Mouse (Mus musculus) forebrain, embryonic 14.5 days (tissue): ENCODE results near the gene Stac. TPM values are rescaled to one million over a fixed set of nuclear protein-coding genes. Genes with fewer than 3 reads are reported as not detected.

Source experiments
- ATAC-seq: fragments of 200-750 bp; cut with Nextera tagmentation; 2 replicates; pipeline ENCODE4 v1.8.0; 2017; ENCODE audit warnings: mild to moderate bottlenecking, moderate library complexity
- DNase-seq: peaks from one replicate; pipeline ENCODE4 v3.0.0-alpha.2; 2015; ENCODE audit warnings: low spot score
- H3K27ac ChIP-seq: fragments of 300-500 bp; sonication (generic); 2 replicates; pipeline ENCODE4 v1.5.1; 2014; ENCODE audit warnings: low read depth, mild to moderate bottlenecking, control low read depth, low read length, moderate library complexity
- H3K27me3 ChIP-seq: fragments of 300-500 bp; sonication (generic); replicated peaks from 2 replicates; pipeline ENCODE4 v1.6.1; 2014; ENCODE audit warnings: low read length, control low read depth, mixed read lengths; ENCODE audit not compliant: control insufficient read depth, insufficient read depth
- H3K36me3 ChIP-seq: fragments of 300-500 bp; sonication (generic); 2 replicates; pipeline ENCODE4 v1.6.1; 2014; ENCODE audit warnings: low read length, control low read depth; ENCODE audit not compliant: control insufficient read depth, insufficient read depth
- H3K4me1 ChIP-seq: fragments of 300-500 bp; sonication (generic); 2 replicates; pipeline ENCODE4 v1.6.1; 2014; ENCODE audit warnings: antibody characterized with exemption, low read length, control low read depth; ENCODE audit not compliant: control insufficient read depth, insufficient read depth
- H3K4me2 ChIP-seq: fragments of 300-500 bp; sonication (generic); 2 replicates; pipeline ENCODE4 v1.6.1; 2014; ENCODE audit warnings: mild to moderate bottlenecking, control low read depth, low read length
- H3K4me3 ChIP-seq: fragments of 300-500 bp; sonication (generic); 2 replicates; pipeline ENCODE4 v1.5.1; 2014; ENCODE audit warnings: low read depth, low read length, control low read depth
- H3K9ac ChIP-seq: fragments of 300-500 bp; sonication (generic); 2 replicates; pipeline ENCODE4 v1.6.1; 2014; ENCODE audit warnings: mild to moderate bottlenecking, low read length, control low read depth, moderate library complexity
- H3K9me3 ChIP-seq: fragments of 300-500 bp; sonication (generic); replicated peaks from 2 replicates; pipeline ENCODE4 v1.6.1; 2016; ENCODE audit warnings: low read length, control low read depth, mixed read lengths; ENCODE audit not compliant: control insufficient read depth
- WGBS: fragments of 180-500 bp; shearing (Covaris S2); extraction: QIAGEN DNeasy Blood & Tissue Kit; methylation state at CpG from one replicate; pipeline ENCODE4 v1.1.7; 2014; 5-methylcytosine and 5-hydroxymethylcytosine counted together
- polyA plus RNA-seq: library from polyadenylated mRNA; unstranded; fragments of >200 nt; fragmentation: Nextera tagmentation; extraction: Ambion mirVana; gene quantifications from 2 replicates; pipeline ENCODE4 v1.2.1, GENCODE M21; 2014

Stac gene
- polyA plus RNA-seq, 1 experiment from 2014 or later, result 2.8 TPM

GRCm38 (mm10) chr9:111700101-111700500, 10.0 kb upstream of the Stac start:
- Histone ChIP-seq H3K4me3 (no peak overlapping the region), H3K27me3 (no peaks in the 10 kb centered on the region), H3K4me2 (no peak overlapping the region), H3K9ac (no peak overlapping the region), H3K4me1 (no peaks in the 10 kb centered on the region), H3K27ac (no peak overlapping the region), H3K36me3 (no peaks in the 10 kb centered on the region), H3K9me3 (no peaks in the 10 kb centered on the region)
- DNase-seq, result no peak
- ATAC-seq, result no peak
- 80% methylated on average over 2 of the region's 2 CpGs for WGBS

GRCm38 (mm10) chr9:111690484-111690855, 322 bp upstream of the Stac start:
- Histone ChIP-seq H3K4me1 (no peaks in the 10 kb centered on the region), H3K9me3 (no peaks in the 10 kb centered on the region), H3K27ac (no peak overlapping the region), H3K9ac (peak overlapping the region; percentile 62), H3K4me3 (peak overlapping the region; percentile 54), H3K4me2 (peak overlapping the region; percentile 94), H3K36me3 (no peaks in the 10 kb centered on the region), H3K27me3 (no peaks in the 10 kb centered on the region)
- DNase-seq, result no peak
- WGBS, result 12% methylated on average over 6 of the region's 6 CpGs
- no peak for ATAC-seq

GRCm38 (mm10) chr9:111689146-111689545, 1.0 kb downstream of the Stac start:
- ATAC-seq (peak; percentile 14; the same call in 1 of the 2 replicates), DNase-seq (peak; percentile 79)
- H3K4me1 ChIP-seq, result no peaks in the 10 kb centered on the region
- H3K27ac ChIP-seq, result no peak overlapping the region
- H3K9ac ChIP-seq, result no peak overlapping the region
- no peaks in the 10 kb centered on the region for H3K9me3 ChIP-seq
- no peaks in the 10 kb centered on the region for H3K27me3 ChIP-seq
- no peaks in the 10 kb centered on the region for H3K36me3 ChIP-seq
- no peak overlapping the region for H3K4me3 ChIP-seq
- 59% methylated on average over 11 of the region's 11 CpGs for WGBS
- H3K4me2 ChIP-seq, result peak overlapping the region; percentile 94; the same call in 1 of the 2 replicates

GRCm38 (mm10) chr9:111684170-111684569, 6.0 kb downstream of the Stac start:
- Histone ChIP-seq H3K4me2 (no peak overlapping the region), H3K27me3 (no peaks in the 10 kb centered on the region), H3K27ac (no peak overlapping the region), H3K9ac (no peak overlapping the region), H3K9me3 (no peaks in the 10 kb centered on the region), H3K4me1 (no peaks in the 10 kb centered on the region), H3K36me3 (no peaks in the 10 kb centered on the region), H3K4me3 (no peak overlapping the region)
- WGBS, result 85% methylated on average over 2 of the region's 2 CpGs
- DNase-seq (no peak), ATAC-seq (no peak)

GRCm38 (mm10) chr9:111679516-111679915, 10.6 kb downstream of the Stac start:
- no peak; the same call in 1 of the 2 replicates for ATAC-seq
- no peaks in the 10 kb centered on the region for H3K27me3 ChIP-seq
- WGBS, result 19% methylated on average over 2 of the region's 2 CpGs
- H3K9ac ChIP-seq, result no peak overlapping the region
- peak; percentile 25 for DNase-seq
- no peaks in the 10 kb centered on the region for H3K9me3 ChIP-seq
- H3K27ac ChIP-seq, result no peak overlapping the region
- H3K4me1 ChIP-seq, result no peaks in the 10 kb centered on the region
- H3K4me3 ChIP-seq, result no peak overlapping the region
- H3K4me2 ChIP-seq, result no peak overlapping the region
- H3K36me3 ChIP-seq, result no peaks in the 10 kb centered on the region

GRCm38 (mm10) chr9:111669816-111670215, 20.3 kb downstream of the Stac start:
- Histone ChIP-seq H3K4me3 (no peak overlapping the region), H3K36me3 (no peaks in the 10 kb centered on the region), H3K9me3 (no peaks in the 10 kb centered on the region), H3K9ac (no peak overlapping the region), H3K27me3 (no peaks in the 10 kb centered on the region), H3K4me1 (no peaks in the 10 kb centered on the region), H3K27ac (no peak overlapping the region), H3K4me2 (no peak overlapping the region)
- DNase-seq, result no peak
- ATAC-seq, result no peak
- 85% methylated on average over 6 of the region's 6 CpGs for WGBS

- Histone ChIP-seq H3K27me3 (no peaks in the 10 kb centered on the region), H3K36me3 (no peaks in the 10 kb centered on the region), H3K4me3 (no peak overlapping the region), H3K4me1 (no peaks in the 10 kb centered on the region), H3K9me3 (no peaks in the 10 kb centered on the region), H3K4me2 (no peak overlapping the region), H3K27ac (no peak overlapping the region), H3K9ac (no peak overlapping the region)
- DNase-seq (no peak), ATAC-seq (no peak)
- WGBS, result 87% methylated on average over 4 of the region's 4 CpGs
Measured at GRCm38 (mm10) chr9:111655066-111655465, 35.1 kb downstream of the Stac start.

- no peaks in the 10 kb centered on the region for H3K27me3 ChIP-seq
- no peaks in the 10 kb centered on the region for H3K4me1 ChIP-seq
- no peaks in the 10 kb centered on the region for H3K36me3 ChIP-seq
- ATAC-seq (no peak), DNase-seq (no peak)
- H3K4me3 ChIP-seq, result no peak overlapping the region
- no peak overlapping the region for H3K9ac ChIP-seq
- no peak overlapping the region for H3K27ac ChIP-seq
- WGBS, result 85% methylated on average over 4 of the region's 4 CpGs
- no peak overlapping the region for H3K4me2 ChIP-seq
- no peaks in the 10 kb centered on the region for H3K9me3 ChIP-seq
Measured at GRCm38 (mm10) chr9:111644228-111644627, 45.9 kb downstream of the Stac start.

GRCm38 (mm10) chr9:111643369-111643768, 46.8 kb downstream of the Stac start:
- no peak overlapping the region for H3K9ac ChIP-seq
- WGBS, result 74% methylated on average over 5 of the region's 5 CpGs
- H3K27me3 ChIP-seq, result no peaks in the 10 kb centered on the region
- DNase-seq (no peak), ATAC-seq (no peak)
- H3K36me3 ChIP-seq, result no peaks in the 10 kb centered on the region
- no peak overlapping the region for H3K27ac ChIP-seq
- no peak overlapping the region for H3K4me3 ChIP-seq
- no peak overlapping the region for H3K4me2 ChIP-seq
- no peaks in the 10 kb centered on the region for H3K9me3 ChIP-seq
- no peaks in the 10 kb centered on the region for H3K4me1 ChIP-seq
